Mouse (Mus musculus) c-Kit-positive CD71-positive TER-119-negative erythroid progenitor cells, embryonic 14.5 days (primary cell): ENCODE data around the gene March9.
"Not testable (repeated sequence)": the region's sequence is repeated elsewhere in the genome, so short reads cannot be mapped to it uniquely, and the experiment has no call there.

Experiments used
- DNase-seq: peaks from one replicate; pipeline ENCODE4 v3.0.0-alpha.2; 2013; ENCODE audit warnings: low read depth

March9 gene

DNA sequence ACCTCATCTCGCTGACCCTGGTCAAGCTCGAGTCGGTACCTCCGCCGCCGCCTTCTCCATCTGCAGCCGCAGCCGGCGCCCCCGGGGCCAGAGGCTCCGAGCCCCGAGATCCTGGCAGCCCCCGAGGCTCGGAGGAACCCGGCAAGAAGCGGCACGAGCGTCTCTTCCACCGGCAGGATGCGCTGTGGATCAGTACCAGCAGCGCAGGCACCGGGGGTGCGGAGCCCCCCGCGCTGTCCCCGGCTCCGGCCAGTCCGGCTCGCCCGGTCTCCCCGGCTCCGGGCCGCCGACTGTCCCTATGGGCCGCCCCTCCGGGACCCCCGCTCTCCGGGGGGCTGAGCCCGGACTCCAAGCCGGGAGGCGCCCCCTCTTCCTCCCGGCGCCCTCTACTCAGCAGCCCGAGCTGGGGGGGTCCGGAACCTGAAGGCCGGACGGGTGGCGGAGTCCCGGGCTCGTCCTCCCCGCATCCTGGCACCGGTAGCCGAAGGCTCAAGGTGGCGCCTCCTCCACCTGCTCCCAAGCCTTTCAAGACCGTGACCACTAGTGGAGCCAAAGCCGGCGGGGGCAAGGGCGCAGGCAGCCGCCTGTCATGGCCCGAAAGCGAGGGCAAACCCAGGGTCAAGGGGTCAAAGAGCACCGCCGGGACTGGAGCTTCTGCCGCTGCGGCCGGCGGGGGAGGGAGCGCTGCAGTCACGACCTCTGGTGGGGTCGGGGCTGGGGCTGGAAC is 19.8 kb upstream of the March9 start:
- no peak for DNase-seq

DNA sequence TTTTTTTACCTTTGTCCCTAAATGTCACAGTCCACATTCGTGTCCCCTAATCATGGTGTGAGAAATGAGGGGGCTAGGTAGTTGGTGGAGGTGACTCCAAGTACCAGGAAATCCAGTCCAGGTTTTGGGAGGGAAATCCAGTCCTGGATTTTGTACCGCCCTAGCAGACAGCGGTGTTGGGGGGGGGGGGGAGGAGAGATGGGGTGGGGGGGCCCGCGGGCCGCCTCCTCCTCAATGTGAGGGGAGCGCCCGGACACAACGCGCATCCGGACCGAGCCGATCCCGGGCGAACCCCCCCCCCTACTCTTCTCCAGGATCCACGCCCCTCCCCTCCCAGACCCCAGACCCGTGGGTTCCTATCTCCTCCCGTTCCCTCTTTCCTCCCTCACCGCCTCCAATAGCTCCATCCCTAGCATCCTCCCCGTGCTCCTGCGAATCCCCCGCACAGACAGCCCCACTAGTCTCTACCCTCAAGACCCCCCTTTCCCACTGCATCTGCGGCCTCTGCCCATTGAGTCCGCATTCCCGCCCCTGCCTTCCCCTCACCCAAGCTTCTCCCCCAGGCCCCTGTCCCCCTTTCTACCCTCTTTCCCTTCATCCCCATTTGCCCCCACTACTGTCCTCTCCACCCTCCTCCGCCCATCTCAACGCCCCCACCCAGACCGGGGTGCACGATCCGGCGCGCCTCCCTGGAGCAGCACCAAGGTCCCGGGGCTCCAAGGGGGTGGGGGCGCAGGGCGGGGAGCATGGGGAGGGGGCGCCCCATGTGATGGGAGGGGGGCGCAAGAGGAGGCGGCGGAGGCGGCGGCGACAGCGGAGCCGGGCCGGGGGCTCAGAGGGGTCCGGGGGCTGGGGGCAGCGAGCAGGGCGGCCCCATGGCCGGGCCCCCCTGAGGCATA is 18.9 kb upstream of the March9 start:
- no peak for DNase-seq

DNA sequence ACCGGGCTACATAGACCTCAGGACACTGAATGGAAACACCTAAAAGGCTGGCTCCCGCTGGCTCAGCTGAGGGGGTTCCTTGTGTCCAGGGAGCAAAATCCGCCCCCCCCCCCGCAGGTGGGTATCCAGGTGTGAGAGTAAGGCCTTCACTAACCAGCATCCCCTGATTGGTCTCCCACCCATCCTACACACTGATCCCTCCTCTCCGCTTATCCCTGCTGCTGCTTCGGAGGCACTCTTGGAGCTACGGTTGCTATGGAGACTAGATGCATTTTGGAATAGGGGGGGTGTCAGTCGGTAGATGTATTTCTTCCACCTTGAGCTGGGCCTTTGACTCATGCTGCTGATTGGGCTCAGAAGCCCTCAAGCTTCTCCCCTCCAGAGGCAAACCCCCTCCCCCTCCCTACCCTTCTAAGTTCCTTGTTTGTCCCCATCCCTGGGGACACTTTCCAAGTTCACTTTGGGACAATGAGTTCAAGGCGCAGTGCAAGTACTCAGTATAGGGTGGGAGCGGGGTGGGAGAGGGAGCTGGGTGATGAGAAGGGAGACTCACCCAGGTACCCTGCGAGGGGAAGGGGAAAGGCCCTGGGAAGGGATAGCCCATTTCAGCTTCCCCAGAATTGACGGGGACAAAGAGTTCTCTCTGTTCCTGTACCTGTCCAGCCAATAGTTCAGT is 18.2 kb upstream of the March9 start:
- no peak for DNase-seq

DNA sequence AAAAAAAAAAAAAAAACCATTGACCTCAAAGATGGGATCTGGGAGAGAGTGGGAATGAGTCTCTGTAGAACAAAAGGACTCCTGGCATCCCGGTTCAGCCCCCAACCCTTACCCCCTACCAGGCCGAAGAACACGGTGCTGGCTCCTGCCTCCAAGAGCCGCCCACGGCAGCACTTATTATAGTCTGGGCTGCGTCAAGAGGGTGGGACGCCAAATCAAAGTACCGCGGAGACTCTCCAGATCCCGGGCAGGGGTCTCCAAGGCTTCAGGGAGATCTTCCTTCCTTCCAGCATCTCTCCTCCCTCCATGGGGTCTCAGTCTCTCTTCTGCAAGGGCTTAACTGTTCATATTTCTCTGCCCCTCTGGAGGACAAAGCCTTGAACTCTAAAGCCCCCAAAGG is 17.5 kb upstream of the March9 start:
- no peak for DNase-seq

DNA sequence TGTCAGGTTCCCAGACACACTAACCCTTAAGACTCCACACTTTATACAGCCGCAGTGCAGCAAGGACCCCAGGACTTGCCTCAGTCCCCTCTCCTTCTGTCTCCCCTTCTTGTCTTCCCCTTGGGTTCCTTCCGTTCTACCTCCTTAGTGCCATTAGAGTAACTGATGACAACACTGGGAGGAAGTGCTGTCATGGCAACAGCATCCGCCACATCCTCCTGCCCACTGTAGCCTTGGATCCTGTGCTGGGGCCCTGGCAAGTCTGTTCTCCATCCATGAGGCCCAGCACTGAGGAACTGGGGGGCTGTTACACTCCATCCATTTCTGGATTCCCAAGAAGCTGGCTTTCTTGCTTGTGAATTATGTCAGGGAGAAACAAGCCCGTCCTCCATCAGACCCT is 16.1 kb upstream of the March9 start:
- DNase-seq = no peak

DNA sequence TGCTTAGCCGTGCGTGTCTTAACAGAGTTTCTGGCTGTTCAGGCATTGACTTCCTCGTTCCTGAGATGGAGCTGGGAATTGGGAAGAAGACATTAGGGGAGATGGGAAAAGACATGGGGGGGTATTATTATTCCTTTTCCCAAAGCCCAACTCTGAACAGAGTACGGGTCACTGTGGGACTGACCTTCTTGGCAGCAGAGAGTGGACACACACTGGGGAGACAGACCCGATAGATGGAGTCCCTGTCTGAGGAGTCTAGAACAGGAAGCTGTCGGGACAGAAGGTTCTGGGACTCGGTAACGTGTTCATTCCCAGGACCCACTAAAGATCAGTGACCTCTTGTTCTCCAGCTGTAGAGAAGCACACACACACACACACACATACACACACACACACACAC is 15.7 kb upstream of the March9 start:
- DNase-seq = no peak

DNA sequence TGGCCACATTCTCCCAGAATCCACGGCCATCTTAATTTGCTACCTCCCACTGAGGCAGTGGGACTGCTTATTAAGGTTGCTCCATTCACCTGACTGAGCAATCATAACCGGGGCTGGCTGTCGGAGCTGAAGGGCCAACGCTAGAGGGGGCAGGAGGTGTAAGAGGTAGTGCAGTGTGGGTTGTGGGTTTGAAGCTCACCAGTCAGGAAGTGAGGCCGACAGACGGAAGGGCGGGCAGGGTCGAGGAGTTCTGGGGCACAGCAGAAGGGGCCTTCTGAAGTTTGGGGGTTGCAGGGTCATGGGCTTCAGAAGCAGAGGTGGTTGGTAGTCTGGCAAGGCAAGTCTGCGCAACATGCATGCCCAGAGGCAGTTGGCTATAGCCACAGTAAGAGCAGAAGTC is 15.1 kb upstream of the March9 start, which contains the start of gene Agap2:
Gene Agap2 (plus strand): TSS at position 205 of the 400 bp plus-strand sequence.
- DNase-seq = no peak

DNA sequence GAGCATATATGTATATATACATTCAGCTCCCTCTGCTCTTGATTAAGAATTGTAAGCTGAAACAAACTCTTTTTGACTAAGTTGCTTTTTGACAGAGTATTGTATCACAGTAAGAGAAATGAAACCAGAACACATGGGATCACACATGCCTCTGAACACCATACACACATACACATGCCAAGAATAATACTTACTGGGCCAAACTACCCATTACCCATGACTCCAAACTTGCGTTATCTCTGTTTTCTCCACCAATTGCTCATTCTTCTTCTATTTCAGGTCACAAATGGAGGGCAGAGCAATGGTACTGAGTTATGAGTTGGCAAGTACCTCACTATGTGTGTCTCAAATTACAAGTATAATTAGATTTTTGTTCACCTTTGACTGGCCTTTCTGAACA is 14.0 kb upstream of the March9 start:
- no peak for DNase-seq

DNA sequence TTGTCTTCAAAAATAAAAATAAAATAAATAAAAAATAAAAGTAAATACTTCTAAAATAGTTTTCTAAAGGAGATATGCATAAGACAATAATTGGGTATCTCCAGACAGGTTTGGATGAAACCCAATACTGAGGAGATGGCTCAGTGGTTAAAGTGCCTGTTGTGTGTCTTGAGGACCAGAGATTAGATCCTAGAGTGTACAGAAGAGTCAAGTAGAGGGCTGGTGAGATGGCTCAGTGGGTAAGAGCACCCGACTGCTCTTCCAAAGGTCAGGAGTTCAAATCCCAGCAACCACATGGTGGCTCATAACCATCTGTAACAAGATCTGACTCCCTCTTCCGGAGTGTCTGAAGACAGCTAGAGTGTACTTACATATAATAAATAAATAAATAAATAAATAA is 13.0 kb upstream of the March9 start:
- not testable (repeated sequence) for DNase-seq

DNA sequence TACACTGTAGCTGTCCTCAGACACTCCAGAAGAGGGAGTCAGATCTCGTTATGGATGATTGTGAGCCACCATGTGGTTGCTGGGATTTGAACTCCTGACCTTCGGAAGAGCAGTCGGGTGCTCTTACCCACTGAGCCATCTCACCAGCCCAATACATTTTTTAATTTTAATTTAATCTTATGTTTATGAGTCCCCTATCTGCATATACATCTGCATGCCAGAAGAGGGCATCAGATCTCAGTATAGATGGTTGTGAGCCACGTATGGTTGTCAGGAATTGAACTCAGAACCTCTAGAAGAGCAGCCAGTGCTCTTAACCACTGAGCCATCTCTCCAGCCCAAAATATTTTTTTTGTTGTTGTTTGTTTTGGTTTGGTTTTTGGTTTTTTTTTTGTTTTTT is 12.3 kb upstream of the March9 start:
- DNase-seq = not testable (repeated sequence)

DNA sequence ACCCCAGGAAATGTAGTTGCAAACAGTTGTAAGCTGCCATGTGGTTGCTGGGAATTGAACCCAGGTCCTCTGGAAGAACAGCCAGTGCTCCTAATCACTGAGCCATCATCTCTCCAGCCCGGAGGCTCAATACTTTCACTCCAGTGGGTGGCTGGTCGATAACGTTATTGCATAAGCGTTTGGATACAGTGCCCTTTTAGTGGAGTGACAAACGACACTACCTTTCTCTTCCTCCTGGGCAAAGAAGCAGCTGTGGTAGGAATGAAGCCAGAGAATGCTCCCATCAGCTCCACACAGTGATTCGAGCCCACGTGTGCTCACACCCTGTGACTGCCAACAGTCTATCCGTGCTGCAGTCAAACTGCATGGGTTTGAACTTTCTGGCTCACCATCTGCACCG is 11.2 kb upstream of the March9 start:
- no peak for DNase-seq

DNA sequence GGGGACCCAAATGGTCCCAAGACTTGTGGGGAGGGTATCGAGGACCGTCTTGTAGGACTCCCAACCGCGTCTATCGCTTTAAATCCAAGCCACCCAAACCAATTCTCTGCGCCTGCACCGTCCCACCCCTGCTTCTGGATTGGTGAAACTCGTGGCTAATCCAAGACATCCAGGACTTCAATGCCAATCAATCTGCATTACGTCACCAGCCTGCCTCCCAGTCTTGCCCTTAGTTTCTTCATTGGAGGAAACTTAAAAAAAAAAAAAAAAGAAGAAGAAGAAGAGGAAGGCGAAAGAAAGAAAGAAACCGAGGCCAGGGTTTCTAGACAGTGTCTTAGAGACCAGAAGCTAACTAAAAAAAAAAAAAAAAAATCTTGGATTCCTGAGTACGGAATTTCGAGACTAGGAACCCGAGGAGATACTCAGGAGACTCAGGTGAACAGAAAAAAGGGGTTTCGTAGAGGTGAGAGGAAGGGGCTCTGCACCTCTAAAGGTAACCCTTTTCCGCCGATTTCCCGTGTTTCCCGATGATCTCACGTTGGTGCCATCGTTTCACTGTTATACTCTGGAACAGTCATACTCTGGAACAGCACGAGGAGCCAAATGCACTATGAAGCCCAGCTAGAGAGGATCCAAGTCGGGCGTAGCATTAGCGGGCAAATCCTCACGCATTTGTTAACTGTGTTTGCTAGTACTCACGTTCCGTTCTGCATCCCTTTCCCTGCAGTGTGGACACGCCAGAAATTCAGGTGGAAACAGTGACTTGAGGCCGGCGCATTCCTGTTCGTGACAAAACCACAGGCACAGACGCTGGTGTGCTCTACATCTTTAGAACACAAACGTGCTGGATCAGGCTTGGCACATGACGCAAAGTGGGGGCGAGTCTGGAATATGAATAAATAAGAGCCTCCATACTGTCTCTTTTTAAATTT is 10.5 kb upstream of the March9 start, which contains the start of gene Tspan31:
Gene Tspan31 (minus strand): TSS at position 75 of the 932 bp plus-strand sequence.
- DNase-seq = peak; percentile 95

DNA sequence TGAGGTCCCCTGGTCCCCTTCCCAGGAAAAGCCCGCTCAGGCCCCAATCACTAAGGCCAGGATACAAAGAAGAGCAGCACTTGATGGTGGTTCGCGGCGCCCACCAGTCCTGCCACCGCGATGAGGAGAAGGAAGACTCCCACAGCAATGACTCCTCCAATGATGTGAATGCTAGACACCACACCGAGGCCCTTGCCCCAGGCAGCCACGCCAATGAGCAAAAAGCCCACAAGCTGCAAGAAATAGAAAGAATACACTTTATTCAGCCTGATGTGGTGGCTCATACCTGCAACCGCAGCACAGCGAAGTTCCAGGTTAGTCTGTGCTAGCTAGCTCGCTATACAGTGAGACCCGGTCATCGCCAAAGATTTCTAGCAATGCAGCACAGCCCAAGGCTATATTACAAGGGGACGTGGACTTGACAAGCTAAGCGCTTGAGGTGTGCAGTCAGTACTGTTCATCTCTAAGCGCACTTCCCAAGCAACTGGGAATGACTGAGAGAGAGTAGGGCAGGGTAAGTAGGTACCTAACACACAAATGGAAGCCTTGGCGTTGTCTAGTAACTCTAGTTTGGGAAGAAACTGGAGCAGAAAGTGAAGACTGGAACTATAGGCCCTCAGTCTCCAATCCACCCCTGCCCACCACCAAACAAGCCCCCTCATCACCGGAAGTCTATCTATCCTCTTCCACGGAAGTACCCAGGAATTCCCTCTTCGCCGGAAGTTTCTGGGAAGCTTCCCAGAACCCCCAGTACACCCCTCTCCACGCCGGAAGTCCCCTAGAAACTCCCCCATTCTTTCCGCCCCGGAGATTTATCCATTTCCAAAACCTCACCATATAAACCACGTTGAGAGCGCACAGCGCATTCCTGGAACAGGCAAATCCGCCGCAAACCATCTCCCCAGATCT is 9.6 kb upstream of the March9 start:
- no peak for DNase-seq

DNA sequence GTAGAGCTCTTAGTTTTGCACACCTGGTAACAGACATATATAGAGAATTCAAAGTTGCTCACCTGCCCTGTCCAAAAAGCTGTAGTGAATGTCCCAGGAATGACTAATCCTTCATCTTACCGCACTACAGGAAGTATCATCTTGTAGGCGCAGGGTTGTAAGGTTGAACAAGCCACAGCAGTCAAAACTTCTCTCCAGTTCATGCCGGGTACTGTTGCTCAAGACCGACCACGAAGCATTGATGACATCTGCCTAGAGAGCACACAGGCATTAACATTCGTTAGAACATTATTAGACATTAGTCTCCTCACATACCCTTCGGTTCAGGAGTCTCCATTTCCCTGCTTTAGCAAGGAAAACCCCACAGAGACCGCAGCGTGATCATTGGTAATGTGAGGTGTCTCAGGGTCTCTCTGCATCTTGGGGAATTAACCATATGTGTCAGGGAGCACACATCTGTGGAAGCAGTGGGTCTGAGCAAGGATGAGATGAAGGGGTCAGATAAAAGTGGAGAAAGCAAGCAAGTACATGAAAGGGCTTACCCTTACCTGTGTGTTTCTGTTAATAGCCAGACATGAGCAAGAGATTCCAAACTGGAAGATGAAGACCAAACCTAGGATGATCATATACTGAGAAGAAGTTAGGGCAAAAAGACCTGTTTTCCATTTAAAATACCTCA is 8.5 kb upstream of the March9 start:
- no peak for DNase-seq

DNA sequence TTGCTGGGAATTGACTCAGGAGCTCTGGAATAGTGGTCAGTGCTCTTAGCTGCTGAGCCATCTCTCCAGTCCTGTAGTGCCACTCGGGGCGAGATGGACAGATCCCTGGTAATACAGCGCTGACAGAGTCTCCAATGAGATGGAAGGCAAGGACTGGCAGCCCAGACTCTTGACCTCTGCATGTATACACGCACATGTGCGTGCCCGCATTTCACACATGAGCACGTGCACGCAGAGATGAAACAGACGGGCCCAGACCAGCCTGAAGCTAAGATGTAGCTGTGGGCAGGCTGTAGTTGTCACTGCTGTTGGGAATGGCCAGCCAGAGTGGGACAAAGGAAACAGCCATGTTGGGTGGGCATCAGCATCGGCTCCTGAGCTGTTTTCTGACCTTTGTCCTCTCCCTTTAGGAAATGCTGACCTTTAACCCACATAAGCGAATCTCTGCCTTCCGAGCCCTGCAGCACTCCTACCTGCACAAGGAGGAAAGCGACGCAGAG is 6.6 kb upstream of the March9 start:
- no peak for DNase-seq

DNA sequence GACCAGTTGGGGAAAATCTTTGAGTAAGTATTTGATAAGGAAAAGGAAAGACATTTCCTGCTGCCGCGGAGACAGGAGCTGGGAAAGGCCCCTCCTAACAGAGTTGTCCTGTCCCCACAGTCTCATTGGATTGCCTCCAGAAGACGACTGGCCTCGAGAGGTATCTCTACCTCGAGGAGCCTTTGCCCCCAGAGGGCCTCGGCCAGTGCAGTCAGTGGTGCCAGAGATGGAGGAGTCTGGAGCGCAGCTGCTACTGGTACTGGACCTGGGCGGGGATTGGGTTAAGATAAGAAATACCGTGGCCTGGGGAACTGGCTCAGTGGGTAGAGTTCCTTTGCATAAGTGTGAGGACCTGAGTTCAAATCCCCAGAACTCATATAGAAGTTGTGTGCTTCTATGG is 6.0 kb upstream of the March9 start:
- DNase-seq = no peak

DNA sequence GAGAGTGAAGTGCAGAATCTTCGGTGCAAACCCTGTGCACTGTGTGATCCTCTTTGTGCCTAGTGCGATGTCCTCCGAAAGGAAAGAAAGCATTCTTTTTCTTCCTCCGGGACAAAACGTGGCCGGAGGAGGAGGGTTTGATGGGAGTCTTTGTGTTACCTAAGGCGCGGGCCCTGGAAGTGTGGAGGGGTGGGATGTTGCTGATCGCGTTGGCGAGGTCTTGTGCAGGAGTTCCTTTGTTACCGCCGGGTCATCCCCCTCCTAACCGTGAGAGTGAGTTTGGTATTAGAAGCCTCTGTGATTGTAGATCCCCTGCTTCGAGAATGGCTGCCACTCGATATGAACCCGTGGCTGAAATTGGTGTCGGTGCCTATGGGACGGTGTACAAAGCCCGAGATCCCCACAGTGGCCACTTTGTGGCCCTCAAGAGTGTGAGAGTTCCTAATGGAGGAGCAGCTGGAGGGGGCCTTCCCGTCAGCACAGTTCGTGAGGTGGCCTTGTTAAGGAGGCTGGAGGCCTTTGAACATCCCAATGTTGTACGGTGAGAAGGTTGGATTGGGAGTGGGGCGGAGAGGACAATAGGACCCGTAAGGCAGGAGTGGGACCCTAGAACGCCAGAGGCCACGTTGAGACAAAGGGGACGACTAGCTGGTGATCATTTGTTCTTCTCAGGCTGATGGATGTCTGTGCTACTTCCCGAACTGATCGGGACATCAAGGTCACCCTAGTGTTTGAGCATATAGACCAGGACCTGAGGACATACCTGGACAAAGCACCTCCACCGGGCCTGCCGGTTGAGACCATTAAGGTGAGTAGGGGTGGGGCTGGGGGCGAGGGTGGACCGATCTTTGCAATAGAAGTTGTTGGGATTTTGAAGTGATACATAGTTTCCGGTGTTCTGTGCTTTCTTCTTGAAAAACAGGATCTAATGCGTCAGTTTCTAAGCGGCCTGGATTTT is 4.2 kb upstream of the March9 start:
- no peak for DNase-seq

DNA sequence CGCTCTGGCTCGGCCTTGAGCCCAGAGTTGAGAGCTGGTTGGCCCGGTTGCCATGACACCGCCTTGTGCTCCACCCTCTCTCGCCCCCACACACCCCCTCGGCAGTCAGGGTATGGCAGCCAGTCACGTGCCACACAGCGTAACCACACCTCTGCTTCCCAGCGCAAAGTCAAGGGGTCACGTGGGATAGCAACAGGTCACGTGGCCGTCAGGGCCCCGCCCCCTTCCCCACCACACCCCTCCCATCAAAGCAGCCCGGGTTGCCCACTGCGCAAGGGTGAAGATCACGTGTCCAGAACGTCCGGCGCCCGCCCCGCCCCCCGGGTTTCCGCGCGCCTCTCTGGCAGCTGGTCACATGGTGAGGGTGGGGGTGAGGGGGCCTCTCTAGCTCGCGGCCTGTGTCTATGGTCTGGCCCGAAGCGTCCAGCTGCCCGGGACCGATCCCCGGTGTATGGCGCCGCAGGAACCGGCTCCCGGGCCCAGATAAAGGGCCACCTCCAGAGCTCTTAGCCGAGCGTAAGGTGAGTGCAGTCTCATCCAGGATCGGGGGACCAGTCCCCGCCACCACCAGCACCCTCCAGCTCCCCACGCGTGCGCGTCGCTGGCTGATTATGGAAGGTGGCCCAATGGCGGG is 3.4 kb upstream of the March9 start, which contains the start of gene Cdk4:
Gene Cdk4 (plus strand): TSS at position 296 of the 634 bp plus-strand sequence.
- peak; percentile 94 for DNase-seq
